Mouse (Mus musculus): ENCODE results near the gene Wdtc1. TPM values are rescaled to one million over a fixed set of nuclear protein-coding genes. Genes with fewer than 3 reads are reported as not detected.

Gene Wdtc1
- total and polyA plus RNA-seq, 3 experiments, result 2.8 to 10.8 (median 9.6) TPM

GRCm38 (mm10) chr4:133339148-133339749 is 14.0 kb downstream of the Wdtc1 start (continued):
- TF ChIP-seq TBP (conservative IDR thresholded peaks at IDR 0.05; ENCODE audit: low read depth, low read length) (no peak), ZKSCAN1 (IDR thresholded peaks at IDR 0.05; ENCODE audit: borderline replicate concordance, low read depth, low read length) (no peak), JUND (conservative IDR thresholded peaks at IDR 0.05; ENCODE audit: low read depth, low read length) (no peak), RAD21 (IDR thresholded peaks at IDR 0.05; ENCODE audit: low read depth, low read length) (no peak), MAZ (IDR thresholded peaks at IDR 0.05; ENCODE audit: low read depth, low read length) (peak; percentile 87; the same call in 1 of the 2 replicates), HCFC1 (IDR thresholded peaks at IDR 0.05; ENCODE audit: low read depth, low read length) (peak; percentile 96), CHD1 (IDR thresholded peaks at IDR 0.05; ENCODE audit: low read depth, low read length) (no peak)

- Histone ChIP-seq H3K27me3 (replicated peaks) (peaks cover 16% of the 10 kb centered on the region), H3K4me1 (ENCODE audit: control insufficient read depth in 1 of 2, insufficient read depth in 2 of 2) (peaks cover 0 to 3% of the 10 kb centered on the region in 2 experiments; a peak in 2 of 4 replicates), H3K4me3 (replicated peaks in 1 of 3; ENCODE audit: low read depth in 2 of 3, low read length in 2 of 3, poor library complexity in 1 of 3) (peak overlapping the region; percentile 50 to 82 (median 75)), H3K4me2 (ENCODE audit: insufficient read depth, low read depth, poor library complexity, severe bottlenecking) (peak overlapping the region; percentile 37), H3K36me3 (replicated peaks in 1 of 2; ENCODE audit: control insufficient read depth in 1 of 2, insufficient read depth in 1 of 2, low read length in 1 of 2) (no peaks in the 10 kb centered on the region), H3K9me3 (replicated peaks; ENCODE audit: low read length) (no peaks in the 10 kb centered on the region), H3K27ac (ENCODE audit: insufficient read depth, low read depth) (no peak overlapping the region), H3K9ac (ENCODE audit: insufficient read depth, low read depth) (peak overlapping the region; percentile 91), H3K79me2 (replicated peaks; ENCODE audit: control insufficient read depth, extremely low read depth, insufficient read depth, poor library complexity, severe bottlenecking) (peaks cover 2% of the 10 kb centered on the region; the same call in 1 of the 2 replicates)
- no peak for DNase-seq (ENCODE audit: extremely low read depth)
- TF ChIP-seq TCF12 (IDR thresholded peaks at IDR 0.05; ENCODE audit: low read depth, low read length) (no peak), MAZ (IDR thresholded peaks at IDR 0.05; ENCODE audit: low read depth, low read length) (0 out of 2 replicates have a peak, but pooled peaks have one; percentile 2), PAX5 (IDR thresholded peaks at IDR 0.05; ENCODE audit: low read length) (no peak), CHD1 (IDR thresholded peaks at IDR 0.05; ENCODE audit: low read depth, low read length) (peak; percentile 59; the same call in 1 of the 2 replicates), IRF4 (IDR thresholded peaks at IDR 0.05; ENCODE audit: low read depth, low read length) (no peak), TBP (conservative IDR thresholded peaks at IDR 0.05; ENCODE audit: low read depth, low read length) (no peak), MAX (IDR thresholded peaks at IDR 0.05; ENCODE audit: low read length) (no peak), ZNF384 (IDR thresholded peaks at IDR 0.05; ENCODE audit: low read depth, low read length) (no peak), E2F4 (IDR thresholded peaks at IDR 0.05; ENCODE audit: insufficient replicate concordance, low read depth, low read length) (no peak), MEF2A (IDR thresholded peaks at IDR 0.05; ENCODE audit: borderline replicate concordance, low read depth, low read length) (no peak), UBTF (IDR thresholded peaks at IDR 0.05; ENCODE audit: low read depth, low read length) (no peak), RAD21 (IDR thresholded peaks at IDR 0.05; ENCODE audit: low read depth, low read length) (no peak), HCFC1 (IDR thresholded peaks at IDR 0.05; ENCODE audit: low read depth, low read length) (no peak), USF2 (conservative IDR thresholded peaks at IDR 0.05; ENCODE audit: low read depth, low read length) (no peak), RCOR1 (conservative IDR thresholded peaks at IDR 0.05; ENCODE audit: low read depth, low read length) (no peak), ZMIZ1 (IDR thresholded peaks at IDR 0.05; ENCODE audit: low read depth, low read length) (no peak), GABPA (IDR thresholded peaks at IDR 0.05; ENCODE audit: insufficient replicate concordance, low read depth, low read length) (no peak), MXI1 (IDR thresholded peaks at IDR 0.05; ENCODE audit: low read depth, low read length) (peak; percentile 40; the same call in 1 of the 2 replicates), MYC (IDR thresholded peaks at IDR 0.05; ENCODE audit: low read depth, low read length) (no peak), SIN3A (IDR thresholded peaks at IDR 0.05; ENCODE audit: low read length) (no peak), EP300 (IDR thresholded peaks at IDR 0.05; ENCODE audit: low read length) (no peak), KAT2A (IDR thresholded peaks at IDR 0.05; ENCODE audit: insufficient replicate concordance, low read length) (no peak), CHD2 (IDR thresholded peaks at IDR 0.05; ENCODE audit: low read length) (no peak), MAFK (IDR thresholded peaks at IDR 0.05; ENCODE audit: insufficient replicate concordance, low read length) (no peak), NELFE (IDR thresholded peaks at IDR 0.05; ENCODE audit: low read depth, low read length) (no peak)
- in situ Hi-C loops (cut with MboI; ENCODE audit: low pct_ligation_motif_present, low pct_unique_long_range_greater_than_20kb, low sequenced_read_pairs), result no loop called here
- dilution Hi-C loops (cut with MboI; ENCODE audit: extremely low pct_ligation_motif_present, extremely low pct_unique_long_range_greater_than_20kb, low sequenced_read_pairs), result no loop called here
Measured at GRCm38 (mm10) chr4:133338521-133339095, 14.7 kb downstream of the Wdtc1 start.
